Comparison of ENCODE assay signal across 8 mouse cellular contexts in the genomic region with DNA sequence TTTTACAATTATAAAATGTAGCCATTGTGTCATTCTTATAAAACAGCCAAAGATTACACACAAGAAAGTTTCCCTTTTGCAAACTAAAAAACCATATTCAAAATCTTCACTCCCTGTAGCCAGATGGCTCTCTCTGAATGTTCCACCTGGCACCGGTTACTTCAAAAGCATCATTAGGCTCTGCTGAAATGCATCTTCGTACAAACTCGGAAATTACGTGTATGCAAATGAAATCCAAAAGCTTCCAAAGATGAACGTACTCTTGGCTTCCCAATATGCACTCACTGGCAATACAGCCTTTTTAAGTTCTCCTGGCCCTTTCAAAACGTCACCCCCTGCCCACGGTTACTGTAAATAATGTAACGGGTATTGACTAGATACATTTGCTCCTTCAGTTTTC. TPM values are rescaled to one million over a fixed set of nuclear protein-coding genes. Genes with fewer than 3 reads are reported as not detected.
DNase-seq lines count a peak whose midpoint lies in the region; ATAC-seq and TF ChIP-seq lines count a peak whose summit lies in the region.

No protein-coding gene starts in this region.

- no peak for TF ChIP-seq EP300 in heart, postnatal 0 days (IDR thresholded peaks at IDR 0.05; ENCODE audit: low read depth)

- H3K36me3 ChIP-seq in heart, postnatal 0 days (replicated peaks; ENCODE audit: control insufficient read depth, insufficient read depth, low read length): 0 out of 2 replicates have a peak, but pooled peaks cover 8% of the 10 kb centered on the region
- H3K36me3 ChIP-seq in forebrain, embryonic 15.5 days: 0 out of 2 replicates have a peak, but pooled peaks cover 2% of the 10 kb centered on the region
- H3K36me3 ChIP-seq in midbrain, embryonic 10.5 days: no peaks in the 10 kb centered on the region

- 37% methylated on average over 8 of the region's 8 CpGs for WGBS in heart, postnatal 0 days
- 23% methylated on average over 8 of the region's 8 CpGs for WGBS in forebrain, embryonic 15.5 days
- 47% methylated on average over 8 of the region's 8 CpGs for WGBS in midbrain, embryonic 10.5 days

- DNase-seq in heart, postnatal 0 days (ENCODE audit: low spot score): no peak
- no peak for DNase-seq in heart, adult 9 months (ENCODE audit: low spot score in 2 of 2)
- peak; percentile 8 for DNase-seq in MN1 (ENCODE audit: low spot score)
- no peak for DNase-seq in midbrain, embryonic 10.5 days (ENCODE audit: low spot score)
- DNase-seq in adrenal gland, adult 8-10 months: no peak
- DNase-seq in embryo, embryonic 10 days (ENCODE audit: low spot score): no peak
- DNase-seq in testis, postnatal 10 days (ENCODE audit: low spot score): no peak

- ATAC-seq in heart, postnatal 0 days (ENCODE audit: insufficient read depth, low read depth): no peak
- no peak for ATAC-seq in forebrain, embryonic 15.5 days (replicated peaks)

- peak overlapping the region; percentile 78 for H3K4me3 ChIP-seq in heart, postnatal 0 days (ENCODE audit: low read depth, low read length)
- H3K4me3 ChIP-seq in forebrain, embryonic 15.5 days: peak overlapping the region; percentile 61
- H3K4me3 ChIP-seq in midbrain, embryonic 10.5 days: peak overlapping the region; percentile 81

- H3K27me3 ChIP-seq in heart, postnatal 0 days (ENCODE audit: control insufficient read depth, insufficient read depth, low read length): no peaks in the 10 kb centered on the region
- H3K27me3 ChIP-seq in forebrain, embryonic 15.5 days: no peaks in the 10 kb centered on the region
- H3K27me3 ChIP-seq in midbrain, embryonic 10.5 days (ENCODE audit: low read depth, poor library complexity, severe bottlenecking): no peaks in the 10 kb centered on the region

- H3K9ac ChIP-seq in heart, postnatal 0 days (replicated peaks; ENCODE audit: low read depth, low read length): peak overlapping the region; percentile 94
- peak overlapping the region; percentile 77; the same call in 1 of the 2 replicates for H3K9ac ChIP-seq in forebrain, embryonic 15.5 days (replicated peaks)

- H3K27ac ChIP-seq in heart, postnatal 0 days (ENCODE audit: low read depth): no peak overlapping the region
- H3K27ac ChIP-seq in forebrain, embryonic 15.5 days (replicated peaks): no peak overlapping the region
- H3K27ac ChIP-seq in midbrain, embryonic 10.5 days (replicated peaks): no peak overlapping the region

- TF ChIP-seq CTCF in heart, postnatal 0 days (IDR thresholded peaks at IDR 0.05; ENCODE audit: low read depth): no peak

- peaks cover 22% of the 10 kb centered on the region for H3K4me1 ChIP-seq in heart, postnatal 0 days (ENCODE audit: control insufficient read depth, insufficient read depth)
- peaks cover 36% of the 10 kb centered on the region for H3K4me1 ChIP-seq in forebrain, embryonic 15.5 days
- H3K4me1 ChIP-seq in midbrain, embryonic 10.5 days: peaks cover 37% of the 10 kb centered on the region

- H3K4me2 ChIP-seq in heart, postnatal 0 days (ENCODE audit: low read depth, low read length): peak overlapping the region; percentile 74
- H3K4me2 ChIP-seq in forebrain, embryonic 15.5 days (replicated peaks): peak overlapping the region; percentile 52

- H3K9me3 ChIP-seq in heart, postnatal 0 days (replicated peaks; ENCODE audit: control insufficient read depth, low read length): no peaks in the 10 kb centered on the region
- no peaks in the 10 kb centered on the region for H3K9me3 ChIP-seq in forebrain, embryonic 15.5 days
- no peaks in the 10 kb centered on the region for H3K9me3 ChIP-seq in midbrain, embryonic 10.5 days (replicated peaks)

RNA-seq across cellular contexts. Expression of a gene that starts 0.8 kb away (rescaled TPM):
- 24.4 and 71.6 TPM in 2 replicates for total RNA-seq in heart, postnatal 0 days (2014; rRNA removed; ENCODE audit: low replicate concordance)
- polyA plus RNA-seq in heart, postnatal 0 days (2015; fragmentation: Nextera tagmentation; extraction: Ambion mirVana): 14.3 and 15.2 TPM in 2 replicates
- polyA plus RNA-seq in forebrain, embryonic 15.5 days (2015; fragmentation: Nextera tagmentation; extraction: Ambion mirVana): 29.2 and 31.0 TPM in 2 replicates
- 19.5 and 21.9 TPM in 2 replicates for polyA plus RNA-seq in midbrain, embryonic 10.5 days (2016; fragmentation: Nextera tagmentation; extraction: Ambion mirVana)
- 10 to 100 TPM; 24.7 to 32.5 (median 27.5) TPM for total RNA-seq in adrenal gland, adult 8-10 months (2022)

RNA-seq across cellular contexts. Expression of a gene that starts 2.9 kb away (rescaled TPM):
- total RNA-seq in heart, postnatal 0 days (2014; rRNA removed; ENCODE audit: low replicate concordance): 15.5 and 16.4 TPM in 2 replicates
- 12.7 TPM in 2 replicates for polyA plus RNA-seq in heart, postnatal 0 days (2015; fragmentation: Nextera tagmentation; extraction: Ambion mirVana)
- polyA plus RNA-seq in forebrain, embryonic 15.5 days (2015; fragmentation: Nextera tagmentation; extraction: Ambion mirVana): 8.9 and 9.4 TPM in 2 replicates
- 36.0 and 36.5 TPM in 2 replicates for polyA plus RNA-seq in midbrain, embryonic 10.5 days (2016; fragmentation: Nextera tagmentation; extraction: Ambion mirVana)
- total RNA-seq in adrenal gland, adult 8-10 months (2022): 10 to 100 TPM; 41.4 to 55.0 (median 44.1) TPM
